In the genomic region with DNA sequence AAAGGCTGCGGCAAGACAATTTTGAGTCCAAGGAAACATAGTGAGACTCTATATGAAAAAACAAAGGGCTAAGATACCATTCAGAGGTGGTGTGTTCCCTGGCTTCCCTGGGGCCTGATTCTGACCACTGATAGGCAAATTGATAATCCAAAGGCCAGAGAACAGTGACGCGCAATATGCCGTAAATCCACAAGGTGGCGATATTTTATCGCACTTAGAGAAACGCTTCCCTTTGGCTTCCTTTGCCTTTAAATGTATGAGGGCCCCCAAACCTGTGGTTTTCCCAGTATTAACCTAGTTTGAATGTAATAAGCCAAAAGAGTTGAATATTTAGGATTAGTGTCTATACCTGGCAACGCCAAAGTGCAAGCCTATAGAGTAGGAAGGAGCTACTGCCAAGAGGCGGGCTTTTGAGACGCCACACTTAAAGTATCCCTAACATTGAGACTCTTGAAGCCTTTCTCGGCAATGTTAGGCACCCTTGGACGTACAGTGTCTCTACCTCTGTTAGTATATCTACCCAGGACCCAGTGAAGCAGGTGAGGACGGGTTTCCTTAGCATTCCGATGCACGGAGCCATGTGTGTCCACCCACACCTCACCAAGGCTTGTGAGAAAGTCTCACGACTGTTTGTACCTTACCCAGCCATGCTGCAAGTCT, we compare ENCODE assay signal across 10 mouse cellular contexts. TPM values are rescaled to one million over a fixed set of nuclear protein-coding genes. Genes with fewer than 3 reads are reported as not detected.
A peak's percentile ranks its signal among the peaks of the same experiment; 100 is the strongest.
DNase-seq lines count a peak whose midpoint lies in the region; ATAC-seq and TF ChIP-seq lines count a peak whose summit lies in the region.
"Had no signal": no experiment of that assay in that cellular context is flagged by ENCODE, and none has a peak within 500 bp of the region (broad histone marks: within the 10 kb centered on the region; RNA-seq: fewer than 3 reads in every experiment).

No protein-coding gene starts in this region.

- no peaks in the 10 kb centered on the region for H3K4me1 ChIP-seq in kidney, adult 2 months (ENCODE audit: control insufficient read depth, insufficient read depth, low read length)
- H3K4me1 ChIP-seq in G1E (ENCODE audit: insufficient read depth, low read depth, low read length): no peaks in the 10 kb centered on the region
- H3K4me1 ChIP-seq in midbrain, postnatal 0 days (ENCODE audit: insufficient read depth, low read length): no peaks in the 10 kb centered on the region
- H3K4me1 ChIP-seq: embryonic facial prominence, embryonic 15.5 days had no signal

- H3K27me3 ChIP-seq in kidney, adult 2 months (replicated peaks; ENCODE audit: control insufficient read depth, insufficient read depth, low read length): no peaks in the 10 kb centered on the region
- H3K27me3 ChIP-seq in G1E (ENCODE audit: insufficient read depth, low read length): no peaks in the 10 kb centered on the region
- 0 out of 2 replicates have a peak, but pooled peaks cover 3% of the 10 kb centered on the region for H3K27me3 ChIP-seq in midbrain, postnatal 0 days (ENCODE audit: insufficient read depth, low read length)
- H3K27me3 ChIP-seq: embryonic facial prominence, embryonic 15.5 days; limb, embryonic 13.5 days had no signal

- H3K9ac ChIP-seq in midbrain, postnatal 0 days (replicated peaks; ENCODE audit: low read length, poor library complexity, severe bottlenecking): no peak overlapping the region
- H3K9ac ChIP-seq: embryonic facial prominence, embryonic 15.5 days; limb, embryonic 13.5 days had no signal

- peak; percentile 52 for DNase-seq in kidney, adult 2 months
- no peak for DNase-seq in kidney, adult 11 months
- no peak for DNase-seq in G1E (ENCODE audit: low spot score)
- peak; percentile 35 for DNase-seq in c-Kit-positive CD71-negative TER-119-negative erythroid progenitor cells, embryonic 14.5 days (ENCODE audit: low read depth)
- peak; percentile 50 to 55 for DNase-seq in left cerebral cortex, postnatal 10 days (ENCODE audit: extremely low spot score in 1 of 2, low spot score in 2 of 2)
- DNase-seq in midbrain, postnatal 0 days (ENCODE audit: low spot score): peak; percentile 84
- no peak for DNase-seq in urinary bladder, postnatal 4 days (ENCODE audit: low spot score in 2 of 2)

- TF ChIP-seq CTCF in kidney, adult 2 months (conservative IDR thresholded peaks at IDR 0.05; ENCODE audit: insufficient read depth, insufficient read length, low read depth, low read length): peak; percentile 69
- TF ChIP-seq CTCF in G1E (IDR thresholded peaks at IDR 0.05; ENCODE audit: low read depth, low read length): 0 out of 2 replicates have a peak, but pooled peaks have one; percentile 18
- TF ChIP-seq CTCF in midbrain, postnatal 0 days (IDR thresholded peaks at IDR 0.05): peak; percentile 96

- H3K9me3 ChIP-seq in G1E (replicated peaks): peaks cover 28% of the 10 kb centered on the region
- H3K9me3 ChIP-seq in midbrain, postnatal 0 days (ENCODE audit: low read length): no peaks in the 10 kb centered on the region
- H3K9me3 ChIP-seq: embryonic facial prominence, embryonic 15.5 days; limb, embryonic 13.5 days had no signal

- no peak for ATAC-seq in G1E (ENCODE audit: extremely low read depth, insufficient number of reproducible peaks, low FRiP score, poor library complexity, severe bottlenecking)
- peak; percentile 44 for ATAC-seq in granulocyte monocyte progenitor cell, adult 5-6 weeks (replicated peaks; ENCODE audit: poor library complexity, severe bottlenecking)
- ATAC-seq in midbrain, postnatal 0 days (ENCODE audit: low FRiP score): no peak

- H3K36me3 ChIP-seq in kidney, adult 2 months (ENCODE audit: control insufficient read depth, insufficient read depth, low read length): no peaks in the 10 kb centered on the region
- no peaks in the 10 kb centered on the region for H3K36me3 ChIP-seq in G1E (replicated peaks)
- no peaks in the 10 kb centered on the region for H3K36me3 ChIP-seq in midbrain, postnatal 0 days (ENCODE audit: insufficient read depth, low read length)
- H3K36me3 ChIP-seq: embryonic facial prominence, embryonic 15.5 days; limb, embryonic 13.5 days had no signal

- intact Hi-C loops in left cerebral cortex, postnatal 10 days (cut with DNase I): loop anchor here (5.0 kb wide), 3 partner anchors 174 to 584 kb away; no protein-coding TSS in a partner anchor

- no peak for TF ChIP-seq POLR2A in kidney, adult 2 months (IDR thresholded peaks at IDR 0.05; ENCODE audit: low read depth, low read length)

- H3K27ac ChIP-seq in kidney, adult 2 months (ENCODE audit: insufficient read depth, low read depth, low read length): no peak overlapping the region
- H3K27ac ChIP-seq in midbrain, postnatal 0 days (ENCODE audit: low read depth, low read length): no peak overlapping the region
- H3K27ac ChIP-seq: embryonic facial prominence, embryonic 15.5 days; limb, embryonic 13.5 days had no signal

- WGBS in kidney, adult 2 months: 38% methylated on average over 16 of the region's 16 CpGs
- 43% methylated on average over 16 of the region's 16 CpGs for WGBS in midbrain, postnatal 0 days

- no peak overlapping the region for H3K4me3 ChIP-seq in kidney, adult 2 months (ENCODE audit: insufficient read depth, low read depth, low read length)
- H3K4me3 ChIP-seq in G1E (ENCODE audit: low read depth, low read length): no peak overlapping the region
- no peak overlapping the region for H3K4me3 ChIP-seq in midbrain, postnatal 0 days (ENCODE audit: low read depth, low read length)
- H3K4me3 ChIP-seq: embryonic facial prominence, embryonic 15.5 days; limb, embryonic 13.5 days had no signal

- no peak overlapping the region for H3K4me2 ChIP-seq in midbrain, postnatal 0 days (ENCODE audit: low read depth, low read length, poor library complexity, severe bottlenecking)
- H3K4me2 ChIP-seq: embryonic facial prominence, embryonic 15.5 days; limb, embryonic 13.5 days had no signal

RNA-seq across cellular contexts. Expression of a gene that starts 37.6 kb away (rescaled TPM):
- 17.3 and 18.9 TPM in 2 replicates for polyA plus RNA-seq in kidney, adult 2 months (2012; rRNA removed)
- total RNA-seq in G1E (2014; fragmentation: Nextera tagmentation) (not detected in 2 replicates), G1E (2017) (0.11 TPM in 1 of 2 replicates, not detected in the other)
- polyA plus RNA-seq in G1E (2012): not detected in 2 replicates
- not detected in 2 replicates for total RNA-seq in granulocyte monocyte progenitor cell, adult 5-6 weeks (2014; fragmentation: Nextera tagmentation)
- total RNA-seq in granulocyte monocyte progenitor cell, adult 5-6 weeks (2017): not detected in 2 replicates
- 10 to 100 TPM; 47.6 to 50.3 TPM for total RNA-seq in left cerebral cortex, postnatal 10 days (2021)
- 48.4 and 55.6 TPM in 2 replicates for total RNA-seq in midbrain, postnatal 0 days (2014; rRNA removed)
- 25.9 and 26.7 TPM in 2 replicates for polyA plus RNA-seq in midbrain, postnatal 0 days (2015; fragmentation: Nextera tagmentation; extraction: Ambion mirVana)

Comparison
In these comparisons a context has a peak if more than half of its experiments do, and no peak if none do; other contexts are left out.
1. DNase-seq: peak in kidney, adult 2 months (single experiment), c-Kit-positive CD71-negative TER-119-negative erythroid progenitor cells, embryonic 14.5 days (single experiment), left cerebral cortex, postnatal 10 days (2 of 2) and midbrain, postnatal 0 days (single experiment); none in kidney, adult 11 months (single experiment), G1E (single experiment) and urinary bladder, postnatal 4 days (0 of 2).
2. CTCF ChIP-seq: peak in every context shown above with its lines; median percentile 96 in midbrain, postnatal 0 days; 69 in kidney, adult 2 months; 18 in G1E.
3. RNA of a gene that starts 37.6 kb away (total RNA-seq): 48.4 to 55.6 TPM in midbrain, postnatal 0 days and 47.6 to 50.3 TPM in left cerebral cortex, postnatal 10 days; 0.11 TPM in G1E and not detected in granulocyte monocyte progenitor cell, adult 5-6 weeks; every median in the first group is over 10 times any median in the second.